In the genomic region with DNA sequence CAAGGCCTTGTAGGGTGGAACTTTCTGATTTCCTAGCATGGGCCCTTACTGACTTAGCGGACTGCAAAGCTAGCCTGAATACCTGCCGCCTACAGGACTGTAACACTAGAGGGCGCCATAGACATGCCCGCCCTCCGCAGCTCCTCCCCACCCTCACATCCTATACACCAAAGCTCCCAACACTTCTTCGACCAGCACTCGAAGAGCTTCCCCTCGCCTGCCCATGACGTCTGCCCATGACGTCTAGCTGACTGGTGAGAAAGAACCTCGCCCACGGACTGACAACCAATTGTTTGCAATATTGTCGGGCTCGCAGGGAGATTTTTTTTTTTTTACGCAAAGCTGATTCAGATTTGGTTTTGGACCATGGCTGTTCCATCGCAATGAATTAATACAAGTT, we compare ENCODE assay signal across 8 mouse cellular contexts. TPM values are rescaled to one million over a fixed set of nuclear protein-coding genes. Genes with fewer than 3 reads are reported as not detected.
DNase-seq lines count a peak whose midpoint lies in the region; ATAC-seq and TF ChIP-seq lines count a peak whose summit lies in the region.

No protein-coding gene starts in this region.

- WGBS in intestine, embryonic 15.5 days, result 11% methylated on average over 16 of the region's 16 CpGs
- 10% methylated on average over 16 of the region's 16 CpGs for WGBS in midbrain, embryonic 10.5 days

- TF ChIP-seq POLR2A in cortical plate, adult 2 months (IDR thresholded peaks at IDR 0.05; ENCODE audit: extremely low read depth, insufficient read depth, low read length), result no peak

- no peaks in the 10 kb centered on the region for H3K36me3 ChIP-seq in intestine, embryonic 15.5 days
- no peaks in the 10 kb centered on the region for H3K36me3 ChIP-seq in midbrain, embryonic 10.5 days

- no peaks in the 10 kb centered on the region for H3K9me3 ChIP-seq in intestine, embryonic 15.5 days
- no peaks in the 10 kb centered on the region for H3K9me3 ChIP-seq in midbrain, embryonic 10.5 days (replicated peaks)

- H3K27ac ChIP-seq in cortical plate, adult 2 months (ENCODE audit: insufficient read depth, low read length), result no peak overlapping the region
- H3K27ac ChIP-seq in intestine, embryonic 15.5 days, result no peak overlapping the region
- H3K27ac ChIP-seq in midbrain, embryonic 10.5 days (replicated peaks), result no peak overlapping the region

- H3K27me3 ChIP-seq in intestine, embryonic 15.5 days (replicated peaks), result no peaks in the 10 kb centered on the region
- H3K27me3 ChIP-seq in midbrain, embryonic 10.5 days (ENCODE audit: low read depth, poor library complexity, severe bottlenecking), result no peaks in the 10 kb centered on the region

- DNase-seq in frontal cortex, postnatal 25 days (ENCODE audit: low spot score in 2 of 2), result no peak
- peak; percentile 37 to 59 for DNase-seq in gastrocnemius, postnatal 4 days (ENCODE audit: low spot score in 2 of 2)
- peak; percentile 45 to 50 for DNase-seq in left cerebral cortex, postnatal 36 days (ENCODE audit: low spot score in 2 of 2)
- DNase-seq in midbrain, embryonic 10.5 days (ENCODE audit: low spot score), result peak; percentile 79
- peak; percentile 33 for DNase-seq in right cerebral cortex, postnatal 4 days

- peak overlapping the region; percentile 17 for H3K4me3 ChIP-seq in cortical plate, adult 2 months (ENCODE audit: insufficient read depth, low read length)
- no peak overlapping the region; the same call in 1 of the 2 replicates for H3K4me3 ChIP-seq in intestine, embryonic 15.5 days (replicated peaks)
- H3K4me3 ChIP-seq in midbrain, embryonic 10.5 days, result peak overlapping the region; percentile 37

- peak; percentile 81 for TF ChIP-seq CTCF in cortical plate, adult 2 months (IDR thresholded peaks at IDR 0.05; ENCODE audit: extremely low read depth, insufficient read depth, low read length)

- ATAC-seq in frontal cortex, adult (ENCODE audit: low TSS enrichment), result peak; percentile 98
- ATAC-seq in intestine, embryonic 15.5 days, result peak; percentile 89

- intact Hi-C loops in left cerebral cortex, postnatal 36 days (cut with DNase I), result loop anchor here (2.0 to 10.0 kb wide), 2 partner anchors 95 to 303 kb away; no protein-coding TSS in a partner anchor

- H3K4me1 ChIP-seq in cortical plate, adult 2 months (ENCODE audit: control insufficient read depth, insufficient read depth, low read length), result no peaks in the 10 kb centered on the region
- H3K4me1 ChIP-seq in intestine, embryonic 15.5 days (replicated peaks), result no peaks in the 10 kb centered on the region
- H3K4me1 ChIP-seq in midbrain, embryonic 10.5 days, result peaks cover 7% of the 10 kb centered on the region; the same call in 1 of the 2 replicates

- peak overlapping the region; percentile 59 for H3K4me2 ChIP-seq in intestine, embryonic 15.5 days (replicated peaks)

- no peak overlapping the region for H3K9ac ChIP-seq in intestine, embryonic 15.5 days

RNA-seq across cellular contexts. Expression of a gene that starts 5.9 kb away (rescaled TPM):
- polyA plus RNA-seq in cortical plate, adult 2 months (2012; rRNA removed), result 32.2 and 35.3 TPM in 2 replicates
- total RNA-seq in gastrocnemius, postnatal 4 days (2021), result 10 to 100 TPM; 19.8 to 22.3 TPM
- 46.4 and 55.2 TPM in 2 replicates for polyA plus RNA-seq in intestine, embryonic 15.5 days (2015; fragmentation: Nextera tagmentation; extraction: Ambion mirVana)
- 10 to 100 TPM; 18.5 to 19.3 TPM for total RNA-seq in left cerebral cortex, postnatal 36 days (2021)
- polyA plus RNA-seq in midbrain, embryonic 10.5 days (2016; fragmentation: Nextera tagmentation; extraction: Ambion mirVana), result 68.2 and 68.4 TPM in 2 replicates

RNA-seq across cellular contexts. Expression of a gene that starts 22.3 kb away (rescaled TPM):
- not detected in 2 replicates for polyA plus RNA-seq in cortical plate, adult 2 months (2012; rRNA removed)
- total RNA-seq in gastrocnemius, postnatal 4 days (2021), result 1 to 10 TPM; 5.7 to 8.6 TPM
- 0.21 and 8.8 TPM in 2 replicates for polyA plus RNA-seq in intestine, embryonic 15.5 days (2015; fragmentation: Nextera tagmentation; extraction: Ambion mirVana)
- total RNA-seq in left cerebral cortex, postnatal 36 days (2021), result 1 to 10 TPM; 9.2 to 9.7 TPM
- polyA plus RNA-seq in midbrain, embryonic 10.5 days (2016; fragmentation: Nextera tagmentation; extraction: Ambion mirVana), result 0.75 TPM in 1 of 2 replicates, not detected in the other

RNA-seq across cellular contexts. Expression of a gene that starts 22.4 kb away (rescaled TPM):
- 328 and 428 TPM in 2 replicates for polyA plus RNA-seq in cortical plate, adult 2 months (2012; rRNA removed)
- total RNA-seq in gastrocnemius, postnatal 4 days (2021), result 10 to 100 TPM; 24.5 to 82.3 TPM
- 188 and 277 TPM in 2 replicates for polyA plus RNA-seq in intestine, embryonic 15.5 days (2015; fragmentation: Nextera tagmentation; extraction: Ambion mirVana)
- total RNA-seq in left cerebral cortex, postnatal 36 days (2021), result 100 to 1,000 TPM; 136 to 214 TPM
- 14.6 and 20.6 TPM in 2 replicates for polyA plus RNA-seq in midbrain, embryonic 10.5 days (2016; fragmentation: Nextera tagmentation; extraction: Ambion mirVana)

Comparison
In these comparisons a context has a peak if more than half of its experiments do, and no peak if none do; other contexts are left out.
1. DNase-seq: peak in gastrocnemius, postnatal 4 days (2 of 2), left cerebral cortex, postnatal 36 days (2 of 2), midbrain, embryonic 10.5 days (single experiment) and right cerebral cortex, postnatal 4 days (single experiment); none in frontal cortex, postnatal 25 days (0 of 2).